Mouse (Mus musculus): ENCODE data around the gene Rassf3. TPM values are rescaled to one million over a fixed set of nuclear protein-coding genes. Genes with fewer than 3 reads are reported as not detected.

Rassf3 gene
- total RNA-seq, 1 experiment = 13.1 TPM

- peak overlapping the region; percentile 88; the same call in 1 of the 2 replicates for H3K9ac ChIP-seq (ENCODE audit: insufficient read depth, low read depth, low read length, poor library complexity, severe bottlenecking)
- TF ChIP-seq HCFC1 (IDR thresholded peaks at IDR 0.05; ENCODE audit: borderline replicate concordance, insufficient read depth, low read length) (no peak), CHD2 (IDR thresholded peaks at IDR 0.05; ENCODE audit: low read depth, low read length) (no peak), MAFK (IDR thresholded peaks at IDR 0.05; ENCODE audit: insufficient read depth, low read depth, low read length) (no peak), ZC3H11A (IDR thresholded peaks at IDR 0.05; ENCODE audit: borderline replicate concordance, low read depth, low read length) (0 out of 2 replicates have a peak, but pooled peaks have one; percentile 2), ZNF384 (IDR thresholded peaks at IDR 0.05; ENCODE audit: low read depth, low read length) (peak; percentile 79; the same call in 1 of the 2 replicates)
- peaks cover 0 to 10% of the 10 kb centered on the region in 2 experiments; a peak in 3 of 4 replicates for H3K4me1 ChIP-seq (ENCODE audit: control insufficient read depth in 2 of 2, insufficient read depth in 2 of 2, low read length in 2 of 2, poor library complexity in 1 of 2)
- no peak for DNase-seq (ENCODE audit: low read depth, low spot score)
- H3K9me3 ChIP-seq (ENCODE audit: control insufficient read depth, insufficient read depth, low read depth, low read length) = no peaks in the 10 kb centered on the region
- H3K36me3 ChIP-seq (ENCODE audit: control insufficient read depth, insufficient read depth, low read length, poor library complexity, severe bottlenecking) = no peaks in the 10 kb centered on the region
- in situ Hi-C loops (cut with MboI; ENCODE audit: low sequenced_read_pairs in 2 of 2, unreplicated experiment in 2 of 2) = no loop called here
- H3K4me3 ChIP-seq (ENCODE audit: insufficient read depth in 1 of 2, low read depth in 1 of 2, low read length in 2 of 2, poor library complexity in 1 of 2, severe bottlenecking in 1 of 2) = peak overlapping the region; percentile 82 to 94
- H3K27ac ChIP-seq (ENCODE audit: insufficient read depth, low read depth, low read length, poor library complexity, severe bottlenecking) = peak overlapping the region; percentile 17; the same call in 1 of the 2 replicates
These were observed 806 bp upstream of the Rassf3 start for GRCm38 (mm10) chr10:121476968-121477337.

GRCm38 (mm10) chr10:121475672-121476146 lies 438 bp downstream of the Rassf3 start:
- H3K9me3 ChIP-seq (ENCODE audit: control insufficient read depth, insufficient read depth, low read depth, low read length) = no peaks in the 10 kb centered on the region
- TF ChIP-seq ZNF384 (IDR thresholded peaks at IDR 0.05; ENCODE audit: low read depth, low read length) = no peak
- 0 out of 2 replicates have a peak, but pooled peaks have one; percentile 24 for TF ChIP-seq HCFC1 (IDR thresholded peaks at IDR 0.05; ENCODE audit: borderline replicate concordance, insufficient read depth, low read length)
- H3K27ac ChIP-seq (ENCODE audit: insufficient read depth, low read depth, low read length, poor library complexity, severe bottlenecking) = no peak overlapping the region
- H3K4me1 ChIP-seq (ENCODE audit: control insufficient read depth in 2 of 2, insufficient read depth in 2 of 2, low read length in 2 of 2, poor library complexity in 1 of 2) = peaks cover 0 to 10% of the 10 kb centered on the region in 2 experiments; a peak in 3 of 4 replicates
- no peaks in the 10 kb centered on the region for H3K36me3 ChIP-seq (ENCODE audit: control insufficient read depth, insufficient read depth, low read length, poor library complexity, severe bottlenecking)
- peak overlapping the region; percentile 75 for H3K9ac ChIP-seq (ENCODE audit: insufficient read depth, low read depth, low read length, poor library complexity, severe bottlenecking)
- peak overlapping the region; percentile 68 to 94 for H3K4me3 ChIP-seq (ENCODE audit: insufficient read depth in 1 of 2, low read depth in 1 of 2, low read length in 2 of 2, poor library complexity in 1 of 2, severe bottlenecking in 1 of 2)
- no peak for DNase-seq (ENCODE audit: low read depth, low spot score)
- in situ Hi-C loops (cut with MboI; ENCODE audit: low sequenced_read_pairs in 2 of 2, unreplicated experiment in 2 of 2) = no loop called here

GRCm38 (mm10) chr10:121475101-121475671 lies 961 bp downstream of the Rassf3 start:
- no peak for DNase-seq (ENCODE audit: low read depth, low spot score)
- H3K9me3 ChIP-seq (ENCODE audit: control insufficient read depth, insufficient read depth, low read depth, low read length) = no peaks in the 10 kb centered on the region
- no peaks in the 10 kb centered on the region for H3K36me3 ChIP-seq (ENCODE audit: control insufficient read depth, insufficient read depth, low read length, poor library complexity, severe bottlenecking)
- H3K4me3 ChIP-seq (ENCODE audit: insufficient read depth in 1 of 2, low read depth in 1 of 2, low read length in 2 of 2, poor library complexity in 1 of 2, severe bottlenecking in 1 of 2) = peak overlapping the region; percentile 68 to 94
- in situ Hi-C loops (cut with MboI; ENCODE audit: low sequenced_read_pairs in 2 of 2, unreplicated experiment in 2 of 2) = no loop called here
- H3K9ac ChIP-seq (ENCODE audit: insufficient read depth, low read depth, low read length, poor library complexity, severe bottlenecking) = peak overlapping the region; percentile 75
- H3K27ac ChIP-seq (ENCODE audit: insufficient read depth, low read depth, low read length, poor library complexity, severe bottlenecking) = no peak overlapping the region
- TF ChIP-seq HCFC1 (IDR thresholded peaks at IDR 0.05; ENCODE audit: borderline replicate concordance, insufficient read depth, low read length) (no peak), ZNF384 (IDR thresholded peaks at IDR 0.05; ENCODE audit: low read depth, low read length) (no peak)
- peaks cover 0 to 10% of the 10 kb centered on the region in 2 experiments; a peak in 3 of 4 replicates for H3K4me1 ChIP-seq (ENCODE audit: control insufficient read depth in 2 of 2, insufficient read depth in 2 of 2, low read length in 2 of 2, poor library complexity in 1 of 2)

GRCm38 (mm10) chr10:121474288-121474687 lies 1.9 kb downstream of the Rassf3 start:
- in situ Hi-C loops (cut with MboI; ENCODE audit: low sequenced_read_pairs in 2 of 2, unreplicated experiment in 2 of 2) = no loop called here
- no peaks in the 10 kb centered on the region for H3K9me3 ChIP-seq (ENCODE audit: control insufficient read depth, insufficient read depth, low read depth, low read length)
- TF ChIP-seq MAFK (IDR thresholded peaks at IDR 0.05; ENCODE audit: insufficient read depth, low read depth, low read length) (no peak), ZNF384 (IDR thresholded peaks at IDR 0.05; ENCODE audit: low read depth, low read length) (no peak), HCFC1 (IDR thresholded peaks at IDR 0.05; ENCODE audit: borderline replicate concordance, insufficient read depth, low read length) (no peak)
- H3K4me3 ChIP-seq (ENCODE audit: insufficient read depth in 1 of 2, low read depth in 1 of 2, low read length in 2 of 2, poor library complexity in 1 of 2, severe bottlenecking in 1 of 2) = peak overlapping the region; percentile 68 to 94; a peak in 3 of 4 replicates
- H3K9ac ChIP-seq (ENCODE audit: insufficient read depth, low read depth, low read length, poor library complexity, severe bottlenecking) = no peak overlapping the region
- no peak for DNase-seq (ENCODE audit: low read depth, low spot score)
- H3K27ac ChIP-seq (ENCODE audit: insufficient read depth, low read depth, low read length, poor library complexity, severe bottlenecking) = no peak overlapping the region
- H3K4me1 ChIP-seq (ENCODE audit: control insufficient read depth in 2 of 2, insufficient read depth in 2 of 2, low read length in 2 of 2, poor library complexity in 1 of 2) = peaks cover 0 to 12% of the 10 kb centered on the region in 2 experiments; a peak in 3 of 4 replicates
- no peaks in the 10 kb centered on the region for H3K36me3 ChIP-seq (ENCODE audit: control insufficient read depth, insufficient read depth, low read length, poor library complexity, severe bottlenecking)
